Mouse (Mus musculus) forebrain, embryonic 10.5 days (tissue): ENCODE measurements around the gene Pde2a. TPM values are rescaled to one million over a fixed set of nuclear protein-coding genes. Genes with fewer than 3 reads are reported as not detected.

Source experiments
- DNase-seq: peaks from one replicate; pipeline ENCODE4 v3.0.0-alpha.2; 2017; ENCODE audit warnings: low spot score; ENCODE audit errors: extremely low spot score
- H3K27ac ChIP-seq: fragments of 300-500 bp; sonication (generic); 2 replicates; pipeline ENCODE4 v1.5.1; 2016; ENCODE audit warnings: mild to moderate bottlenecking
- H3K27me3 ChIP-seq: fragments of 300-500 bp; sonication (generic); 2 replicates; pipeline ENCODE4 v1.6.1; 2016; ENCODE audit warnings: mild to moderate bottlenecking; ENCODE audit not compliant: poor library complexity, severe bottlenecking
- H3K36me3 ChIP-seq: fragments of 300-500 bp; sonication (generic); replicated peaks from 2 replicates; pipeline ENCODE4 v1.6.1; 2016; ENCODE audit warnings: mild to moderate bottlenecking, moderate library complexity
- H3K4me1 ChIP-seq: fragments of 300-500 bp; sonication (generic); 2 replicates; pipeline ENCODE4 v1.6.1; 2016
- H3K4me3 ChIP-seq: fragments of 300-500 bp; sonication (generic); 2 replicates; pipeline ENCODE4 v1.5.1; 2016; ENCODE audit warnings: mild to moderate bottlenecking, moderate library complexity
- H3K9me3 ChIP-seq: fragments of 300-500 bp; sonication (generic); 2 replicates; pipeline ENCODE4 v1.6.1; 2016; ENCODE audit warnings: mild to moderate bottlenecking, moderate library complexity
- WGBS: fragments of 180-500 bp; shearing (Covaris S2); methylation state at CpG from one replicate; pipeline ENCODE4 v1.1.7; 2016; 5-methylcytosine and 5-hydroxymethylcytosine counted together
- polyA plus RNA-seq: library from polyadenylated mRNA; unstranded; fragments of >200 nt; fragmentation: Nextera tagmentation; extraction: Ambion mirVana; gene quantifications from 2 replicates; pipeline ENCODE4 v1.2.1, GENCODE M21; 2016

Pde2a gene
- polyA plus RNA-seq, 1 experiment from 2014 or later: 16.3 TPM

- no peak overlapping the region for H3K4me3 ChIP-seq
- no peaks in the 10 kb centered on the region for H3K9me3 ChIP-seq
- no peaks in the 10 kb centered on the region for H3K36me3 ChIP-seq
- no peaks in the 10 kb centered on the region for H3K27me3 ChIP-seq
- DNase-seq: no peak
- 87% methylated on average over 4 of the region's 4 CpGs for WGBS
- H3K27ac ChIP-seq: no peak overlapping the region
- 0 out of 2 replicates have a peak, but pooled peaks cover 4% of the 10 kb centered on the region for H3K4me1 ChIP-seq
Measured at GRCm38 (mm10) chr7:101444211-101444610, 22.7 kb downstream of the Pde2a start.

GRCm38 (mm10) chr7:101449855-101450254 is 28.4 kb downstream of the Pde2a start:
- H3K4me1 ChIP-seq: peaks cover 28% of the 10 kb centered on the region
- H3K36me3 ChIP-seq: no peaks in the 10 kb centered on the region
- no peak overlapping the region for H3K27ac ChIP-seq
- no peak for DNase-seq
- no peaks in the 10 kb centered on the region for H3K9me3 ChIP-seq
- WGBS: 56% methylated on average over 3 of the region's 3 CpGs
- H3K27me3 ChIP-seq: peaks cover 49% of the 10 kb centered on the region
- no peak overlapping the region for H3K4me3 ChIP-seq

DNA sequence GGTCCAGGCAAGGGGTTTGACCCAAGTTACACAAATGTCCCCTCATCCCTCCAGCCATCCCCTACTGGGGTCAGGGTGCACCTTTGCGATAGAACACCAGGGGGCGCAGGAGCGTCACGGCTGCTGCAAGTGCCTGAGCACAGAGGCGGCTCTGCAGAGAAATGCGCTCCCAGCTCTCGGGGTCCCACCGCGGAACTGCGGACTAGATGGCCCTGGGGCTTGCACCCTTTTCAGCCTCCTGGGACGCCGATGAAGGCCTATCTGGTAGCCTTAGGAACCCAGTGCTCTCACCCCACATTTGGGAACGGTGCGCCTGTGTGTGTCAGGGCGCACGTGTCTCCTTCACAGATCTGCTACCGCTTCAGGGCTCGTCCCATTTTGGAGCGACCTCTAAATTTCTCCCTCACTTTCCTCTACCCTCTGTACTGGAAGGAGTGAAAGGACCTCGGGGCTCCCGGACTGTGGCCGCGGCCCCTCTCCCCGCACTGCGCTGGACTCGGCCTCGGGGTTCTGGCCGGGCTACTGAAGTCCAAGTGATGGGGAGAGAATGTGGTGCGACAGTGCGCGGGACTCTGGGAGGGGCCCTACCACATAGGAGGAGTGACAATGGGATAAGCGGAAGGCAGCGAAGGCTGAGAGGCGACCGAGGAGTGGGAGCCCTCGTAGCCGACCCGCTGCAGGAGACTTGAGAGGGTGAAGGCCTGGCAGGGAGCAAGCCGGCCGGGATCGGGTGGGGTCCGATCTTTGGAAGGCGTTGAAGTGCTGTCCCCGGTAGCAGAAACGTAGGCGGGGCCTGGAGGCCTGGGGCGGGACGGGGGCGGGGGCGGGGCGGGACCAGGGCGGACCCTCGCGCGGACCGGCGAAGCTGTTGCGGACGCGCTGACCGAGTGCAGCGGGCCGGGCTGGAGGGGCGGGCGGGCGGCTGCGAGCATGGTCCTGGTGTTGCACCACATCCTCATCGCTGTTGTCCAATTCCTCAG is 29.2 kb downstream of the Pde2a start:
- Histone ChIP-seq H3K27ac (peak overlapping the region; percentile 48), H3K9me3 (no peaks in the 10 kb centered on the region), H3K4me1 (peaks cover 33% of the 10 kb centered on the region), H3K4me3 (peak overlapping the region; percentile 55), H3K36me3 (no peaks in the 10 kb centered on the region), H3K27me3 (peaks cover 57% of the 10 kb centered on the region)
- DNase-seq: peak; percentile 91
- under 1% methylated on average over 64 of the region's 68 CpGs for WGBS

- Histone ChIP-seq H3K9me3 (no peaks in the 10 kb centered on the region), H3K27me3 (peaks cover 64% of the 10 kb centered on the region), H3K4me1 (peaks cover 43% of the 10 kb centered on the region), H3K36me3 (no peaks in the 10 kb centered on the region), H3K4me3 (peak overlapping the region; percentile 55; the same call in 1 of the 2 replicates), H3K27ac (no peak overlapping the region)
- 87% methylated on average over 3 of the region's 3 CpGs for WGBS
- DNase-seq: no peak
Measured at GRCm38 (mm10) chr7:101452669-101453068, 31.2 kb downstream of the Pde2a start.

- peaks cover 48% of the 10 kb centered on the region for H3K4me1 ChIP-seq
Measured at GRCm38 (mm10) chr7:101453296-101453695, 31.8 kb downstream of the Pde2a start.

GRCm38 (mm10) chr7:101453725-101454124 is 32.2 kb downstream of the Pde2a start:
- no peak for DNase-seq

More at GRCm38 (mm10) chr7:101453296-101453695, 31.8 kb downstream of the Pde2a start:
- no peaks in the 10 kb centered on the region for H3K9me3 ChIP-seq
- peaks cover 66% of the 10 kb centered on the region for H3K27me3 ChIP-seq
- no peak for DNase-seq
- H3K36me3 ChIP-seq: no peaks in the 10 kb centered on the region
- WGBS: 93% methylated on average over 3 of the region's 3 CpGs
- H3K27ac ChIP-seq: no peak overlapping the region
- peak overlapping the region; percentile 1; the same call in 1 of the 2 replicates for H3K4me3 ChIP-seq

GRCm38 (mm10) chr7:101454479-101454878 is 33.0 kb downstream of the Pde2a start:
- Histone ChIP-seq H3K36me3 (no peaks in the 10 kb centered on the region), H3K4me1 (peaks cover 57% of the 10 kb centered on the region), H3K27me3 (peaks cover 76% of the 10 kb centered on the region), H3K4me3 (no peak overlapping the region), H3K9me3 (no peaks in the 10 kb centered on the region), H3K27ac (no peak overlapping the region)
- DNase-seq: no peak
- 94% methylated on average over 9 of the region's 9 CpGs for WGBS

More at GRCm38 (mm10) chr7:101453725-101454124, 32.2 kb downstream of the Pde2a start:
- Histone ChIP-seq H3K4me3 (no peak overlapping the region), H3K27me3 (peaks cover 70% of the 10 kb centered on the region), H3K36me3 (no peaks in the 10 kb centered on the region), H3K4me1 (peaks cover 52% of the 10 kb centered on the region), H3K9me3 (no peaks in the 10 kb centered on the region), H3K27ac (no peak overlapping the region)
- WGBS: 19% methylated on average over 8 of the region's 8 CpGs

DNA sequence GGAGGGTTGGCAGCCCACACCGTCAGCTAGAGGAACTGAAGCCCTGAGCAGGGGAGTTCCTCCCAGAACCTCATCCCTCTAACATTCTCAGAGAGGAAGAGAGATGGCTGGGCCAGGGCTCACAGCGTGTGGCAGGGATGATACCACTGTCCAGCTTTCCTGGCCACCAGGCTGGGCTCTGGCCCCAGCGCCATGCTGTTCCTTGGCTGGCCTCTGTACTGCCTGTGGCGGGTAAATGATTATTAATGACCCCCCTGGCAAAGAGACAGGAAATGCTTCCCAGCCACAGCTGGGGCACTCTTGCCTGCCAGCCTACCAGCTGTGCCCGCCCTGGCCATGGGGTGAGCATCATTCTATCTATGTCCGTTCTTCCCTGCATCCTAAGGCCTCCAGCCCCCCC is 33.6 kb downstream of the Pde2a start:
- 83% methylated on average over 6 of the region's 6 CpGs for WGBS
- Histone ChIP-seq H3K27me3 (peaks cover 72% of the 10 kb centered on the region), H3K4me1 (peaks cover 63% of the 10 kb centered on the region), H3K27ac (no peak overlapping the region), H3K36me3 (no peaks in the 10 kb centered on the region), H3K4me3 (no peak overlapping the region), H3K9me3 (no peaks in the 10 kb centered on the region)
- no peak for DNase-seq

DNA sequence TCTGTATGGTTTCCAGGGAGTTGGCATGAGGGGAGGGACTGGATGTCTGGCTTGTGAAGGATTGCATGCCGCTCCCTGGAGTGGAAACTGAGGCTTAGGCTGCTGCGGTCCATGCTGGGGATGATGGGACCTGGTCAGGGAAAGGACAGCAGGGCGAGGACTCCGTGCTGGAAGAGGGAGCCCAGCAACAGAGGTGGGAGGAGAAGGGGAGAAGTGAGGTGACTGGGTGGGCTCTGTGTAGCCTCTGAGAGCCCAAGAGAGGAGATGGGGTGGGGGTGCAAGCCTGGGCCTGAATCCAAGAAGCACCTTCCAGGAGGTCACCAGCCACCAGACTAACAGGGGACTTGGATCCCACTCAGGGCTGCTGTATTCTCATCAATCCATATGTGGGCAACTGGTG is 34.8 kb downstream of the Pde2a start:
- 0 out of 2 replicates have a peak overlapping the region, but pooled peaks have one; percentile 25 for H3K27ac ChIP-seq
- H3K4me3 ChIP-seq: no peak overlapping the region
- no peak for DNase-seq
- WGBS: 61% methylated on average over 4 of the region's 4 CpGs
- H3K27me3 ChIP-seq: peaks cover 62% of the 10 kb centered on the region
- H3K9me3 ChIP-seq: no peaks in the 10 kb centered on the region
- H3K36me3 ChIP-seq: no peaks in the 10 kb centered on the region
- H3K4me1 ChIP-seq: peaks cover 60% of the 10 kb centered on the region

DNA sequence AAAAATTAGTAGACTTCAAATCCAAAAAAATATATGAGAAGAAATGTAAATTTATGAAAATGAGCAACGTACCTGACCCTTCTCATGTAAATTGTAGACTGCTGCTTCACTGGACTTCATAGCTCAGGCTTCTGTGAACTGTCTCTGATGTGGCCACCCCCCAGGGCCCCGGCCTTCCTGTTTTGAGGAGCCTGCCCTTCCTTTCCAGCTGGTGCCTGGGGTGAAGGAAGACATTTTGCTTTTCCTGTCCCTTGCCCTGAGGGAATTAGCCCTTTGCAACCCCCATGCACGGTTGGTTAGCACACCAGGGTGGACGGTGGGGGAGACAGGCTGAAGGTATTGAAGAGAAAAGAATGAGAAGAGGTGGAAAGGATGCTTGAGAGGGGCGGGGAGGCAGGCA is 35.3 kb downstream of the Pde2a start:
- no peak for DNase-seq
- peaks cover 58% of the 10 kb centered on the region for H3K27me3 ChIP-seq
- no peaks in the 10 kb centered on the region for H3K9me3 ChIP-seq
- H3K4me3 ChIP-seq: no peak overlapping the region
- H3K36me3 ChIP-seq: no peaks in the 10 kb centered on the region
- H3K4me1 ChIP-seq: peaks cover 58% of the 10 kb centered on the region
- 34% methylated on average over 5 of the region's 5 CpGs for WGBS
- H3K27ac ChIP-seq: no peak overlapping the region

- WGBS: 71% methylated on average over 5 of the region's 5 CpGs
- no peak for DNase-seq
- Histone ChIP-seq H3K4me3 (no peak overlapping the region), H3K36me3 (no peaks in the 10 kb centered on the region), H3K27ac (no peak overlapping the region), H3K9me3 (no peaks in the 10 kb centered on the region), H3K27me3 (peaks cover 53% of the 10 kb centered on the region), H3K4me1 (peaks cover 59% of the 10 kb centered on the region)
Measured at GRCm38 (mm10) chr7:101457283-101457682, 35.8 kb downstream of the Pde2a start.

DNA sequence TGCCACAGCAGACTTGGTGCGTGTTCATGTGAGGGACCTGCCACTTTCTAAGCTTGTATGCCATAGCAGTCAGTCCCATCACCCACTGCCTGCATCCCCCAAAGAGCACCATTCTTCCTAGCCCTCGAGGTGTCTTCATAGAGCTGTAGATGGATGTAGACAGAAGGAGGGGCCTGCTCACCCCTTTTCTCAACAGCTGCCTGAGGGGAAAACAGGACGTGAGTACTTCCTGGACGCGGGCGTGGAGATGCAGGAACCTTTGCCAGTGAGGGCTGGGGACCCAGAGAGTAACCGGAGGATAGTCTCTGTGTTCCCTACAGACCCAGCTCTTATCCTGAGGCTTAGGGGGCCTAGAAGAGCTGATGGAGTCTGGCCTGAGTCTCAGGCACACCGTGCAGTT is 36.3 kb downstream of the Pde2a start:
- Histone ChIP-seq H3K9me3 (no peaks in the 10 kb centered on the region), H3K27me3 (peaks cover 48% of the 10 kb centered on the region), H3K4me3 (no peak overlapping the region), H3K4me1 (peaks cover 64% of the 10 kb centered on the region), H3K36me3 (no peaks in the 10 kb centered on the region), H3K27ac (no peak overlapping the region)
- no peak for DNase-seq
- 72% methylated on average over 8 of the region's 8 CpGs for WGBS

DNA sequence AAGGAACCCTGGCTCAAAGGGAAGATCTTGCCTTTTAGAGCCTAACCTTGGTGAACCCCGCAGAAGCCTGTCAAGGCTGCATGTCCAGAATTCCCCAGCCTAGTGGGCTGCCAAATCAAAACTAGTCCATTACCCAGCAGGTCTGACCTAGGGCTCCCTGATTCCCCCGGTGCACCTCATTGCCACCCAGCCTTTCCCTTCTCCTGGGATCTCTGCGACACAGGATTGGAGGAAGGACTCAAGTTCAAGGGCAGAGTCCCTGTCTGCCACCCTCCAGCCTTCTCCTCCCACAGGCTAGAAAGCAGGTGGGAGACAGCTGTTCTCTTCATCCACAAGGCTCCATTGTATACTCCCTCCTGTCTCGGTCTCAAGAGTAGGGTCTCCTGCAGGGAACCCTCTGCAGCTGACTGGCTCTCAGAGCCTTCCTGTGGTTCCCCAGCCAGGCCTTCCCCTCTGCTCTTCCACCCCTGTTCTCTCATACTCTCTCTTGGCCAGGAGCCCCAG is 36.8 kb downstream of the Pde2a start:
- peaks cover 68% of the 10 kb centered on the region for H3K4me1 ChIP-seq
- no peak overlapping the region for H3K27ac ChIP-seq
- no peak for DNase-seq
- WGBS: 72% methylated on average over 4 of the region's 4 CpGs
- no peak overlapping the region for H3K4me3 ChIP-seq
- H3K27me3 ChIP-seq: peaks cover 42% of the 10 kb centered on the region
- H3K9me3 ChIP-seq: no peaks in the 10 kb centered on the region
- H3K36me3 ChIP-seq: no peaks in the 10 kb centered on the region
